Mouse (Mus musculus) activated CD4-positive, CD25-positive, alpha-beta regulatory T cell, adult 4 months (primary cell): ENCODE data around the gene Mmd. TPM values are rescaled to one million over a fixed set of nuclear protein-coding genes. Genes with fewer than 3 reads are reported as not detected.

Experiments
- ATAC-seq: one replicate; pipeline ENCODE4 v1.8.0; 2017
- polyA plus RNA-seq, 2 experiments: library from polyadenylated mRNA; unstranded; fragments of 100-300 nt; shearing (Covaris generic); gene quantifications; one replicate each; pipeline ENCODE4 v1.2.1; 2017

The Mmd gene
- polyA plus RNA-seq, 2 experiments from 2014 or later: 20.3 to 23.2 TPM

- ATAC-seq: no peak
These were observed 34.8 kb downstream of the Mmd start for GRCm38 (mm10) chr11:90284079-90284478.

- ATAC-seq: no peak
These were observed 35.4 kb downstream of the Mmd start for GRCm38 (mm10) chr11:90284623-90285022.

- no peak for ATAC-seq
These were observed 37.4 kb downstream of the Mmd start for GRCm38 (mm10) chr11:90286550-90287154.

GRCm38 (mm10) chr11:90291156-90291555 is 41.9 kb downstream of the Mmd start:
- no peak for ATAC-seq

- no peak for ATAC-seq
These were observed 43.5 kb downstream of the Mmd start for GRCm38 (mm10) chr11:90292766-90293165.

- no peak for ATAC-seq
These were observed 45.4 kb downstream of the Mmd start for GRCm38 (mm10) chr11:90294622-90295021.

- no peak for ATAC-seq
These were observed 56.8 kb downstream of the Mmd start for GRCm38 (mm10) chr11:90306067-90306466.

- peak; percentile 52 for ATAC-seq
These were observed 57.7 kb downstream of the Mmd start for GRCm38 (mm10) chr11:90306993-90307392.

GRCm38 (mm10) chr11:90314606-90315005 is 65.3 kb downstream of the Mmd start:
- no peak for ATAC-seq

- ATAC-seq: no peak
These were observed 68.2 kb downstream of the Mmd start for GRCm38 (mm10) chr11:90317482-90317881.

- ATAC-seq: no peak
These were observed 71.7 kb downstream of the Mmd start for GRCm38 (mm10) chr11:90320922-90321321.

GRCm38 (mm10) chr11:90324597-90324996 is 75.3 kb downstream of the Mmd start:
- no peak for ATAC-seq

- ATAC-seq: no peak
These were observed 76.9 kb downstream of the Mmd start for GRCm38 (mm10) chr11:90326146-90326545.

GRCm38 (mm10) chr11:90326836-90327235 is 77.6 kb downstream of the Mmd start:
- ATAC-seq: no peak

Other genes with a start within 250 kb of the Mmd start
- gene Pctp, start 246.6 kb upstream of the Mmd start, polyA plus RNA-seq: 1 to 10 TPM; 5.7 to 6.9 TPM
- not detected for gene Tmem100, start 219.1 kb upstream of the Mmd start, polyA plus RNA-seq
- 1 to 10 TPM; 5.0 to 5.4 TPM for gene Gm45716, start 61.8 kb upstream of the Mmd start, polyA plus RNA-seq
- gene Hlf, start 141.4 kb downstream of the Mmd start, polyA plus RNA-seq: 1 to 10 TPM in 1 of 2 experiments, under 1 TPM in 1; 0.75 to 1.3 TPM